Mouse (Mus musculus) stomach, postnatal 0 days (tissue): ENCODE results near the gene Flrt1. TPM values are rescaled to one million over a fixed set of nuclear protein-coding genes. Genes with fewer than 3 reads are reported as not detected.

ENCODE experiments used
- ATAC-seq: fragments of 200-750 bp; cut with Nextera tagmentation; 2 replicates; pipeline ENCODE4 v1.8.0; 2017; ENCODE audit not compliant: low FRiP score, low TSS enrichment
- DNase-seq: peaks from one replicate; pipeline ENCODE4 v3.0.0-alpha.2; 2016; ENCODE audit warnings: low spot score
- H3K27ac ChIP-seq: fragments of 300-500 bp; sonication (generic); replicated peaks from 2 replicates; pipeline ENCODE4 v1.5.1; 2014; ENCODE audit warnings: mild to moderate bottlenecking, control low read depth
- H3K27me3 ChIP-seq: fragments of 300-500 bp; sonication (generic); 2 replicates; pipeline ENCODE4 v1.6.1; 2014; ENCODE audit warnings: low read length; ENCODE audit not compliant: control insufficient read depth, insufficient read depth
- H3K36me3 ChIP-seq: fragments of 300-500 bp; sonication (generic); 2 replicates; pipeline ENCODE4 v1.6.1; 2014; ENCODE audit warnings: low read length, mixed read lengths; ENCODE audit not compliant: control insufficient read depth, insufficient read depth
- H3K4me1 ChIP-seq: fragments of 300-500 bp; sonication (generic); replicated peaks from 2 replicates; pipeline ENCODE4 v1.6.1; 2014; ENCODE audit warnings: antibody characterized with exemption; ENCODE audit not compliant: control insufficient read depth, insufficient read depth
- H3K4me2 ChIP-seq: fragments of 300-500 bp; sonication (generic); replicated peaks from 2 replicates; pipeline ENCODE4 v1.6.1; 2014; ENCODE audit warnings: low read depth, mild to moderate bottlenecking, control low read depth, moderate library complexity
- H3K4me3 ChIP-seq: fragments of 300-500 bp; sonication (generic); 2 replicates; pipeline ENCODE4 v1.5.1; 2014; ENCODE audit warnings: low read depth, low read length, control low read depth
- H3K9ac ChIP-seq: fragments of 300-500 bp; sonication (generic); 2 replicates; pipeline ENCODE4 v1.6.1; 2014; ENCODE audit warnings: mild to moderate bottlenecking, low read length, control low read depth, mixed read lengths
- H3K9me3 ChIP-seq: fragments of 300-500 bp; sonication (generic); 2 replicates; pipeline ENCODE4 v1.6.1; 2016; ENCODE audit warnings: low read length; ENCODE audit not compliant: control insufficient read depth
- CTCF ChIP-seq: IDR thresholded peaks from 2 replicates; pipeline ENCODE4 v1.5.1; 2016; ENCODE audit warnings: antibody characterized with exemption, low read depth, mild to moderate bottlenecking, moderate library complexity
- EP300 ChIP-seq: optimal IDR thresholded peaks from 2 replicates; pipeline ENCODE3; 2016; ENCODE audit warnings: antibody characterized with exemption
- WGBS: fragments of 180-500 bp; shearing (Covaris S2); extraction: QIAGEN DNeasy Blood & Tissue Kit; methylation state at CpG from one replicate; pipeline ENCODE4 v1.1.7; 2014; 5-methylcytosine and 5-hydroxymethylcytosine counted together
- polyA plus RNA-seq: library from polyadenylated mRNA; unstranded; fragments of >200 nt; fragmentation: Nextera tagmentation; extraction: Ambion mirVana; gene quantifications from 2 replicates; pipeline ENCODE4 v1.2.1, GENCODE M21; 2015

The Flrt1 gene
- polyA plus RNA-seq, 1 experiment from 2014 or later, result 1.1 TPM

DNA sequence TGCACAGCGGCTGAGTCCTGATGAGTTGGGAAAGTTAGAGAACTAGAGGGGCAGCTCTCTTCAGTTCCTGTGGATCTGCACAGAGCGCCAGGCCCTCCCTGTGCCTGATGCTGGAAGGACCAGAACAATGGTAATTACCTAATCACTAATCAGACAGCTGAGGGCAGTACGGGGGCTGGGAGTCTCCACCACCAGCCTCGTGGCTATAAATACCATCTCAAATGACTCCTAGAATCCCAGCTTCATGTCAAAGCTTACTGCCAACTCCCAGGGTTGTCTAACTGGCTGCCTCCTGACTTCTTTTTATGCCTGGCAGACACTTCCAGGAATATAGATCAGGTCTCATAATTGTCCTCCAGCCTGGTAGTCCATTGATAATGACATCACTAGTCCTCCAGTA lies 60.8 kb downstream of the Flrt1 start:
- H3K9ac ChIP-seq, result no peak overlapping the region
- WGBS, result 47% methylated on average over 4 of the region's 4 CpGs
- ATAC-seq (no peak), DNase-seq (no peak)
- TF ChIP-seq CTCF (no peak), EP300 (no peak)
- H3K4me1 ChIP-seq, result peaks cover 3% of the 10 kb centered on the region; the same call in 1 of the 2 replicates
- no peaks in the 10 kb centered on the region for H3K27me3 ChIP-seq
- no peaks in the 10 kb centered on the region for H3K9me3 ChIP-seq
- no peak overlapping the region for H3K4me2 ChIP-seq
- H3K27ac ChIP-seq, result no peak overlapping the region
- no peak overlapping the region for H3K4me3 ChIP-seq
- no peaks in the 10 kb centered on the region for H3K36me3 ChIP-seq

DNA sequence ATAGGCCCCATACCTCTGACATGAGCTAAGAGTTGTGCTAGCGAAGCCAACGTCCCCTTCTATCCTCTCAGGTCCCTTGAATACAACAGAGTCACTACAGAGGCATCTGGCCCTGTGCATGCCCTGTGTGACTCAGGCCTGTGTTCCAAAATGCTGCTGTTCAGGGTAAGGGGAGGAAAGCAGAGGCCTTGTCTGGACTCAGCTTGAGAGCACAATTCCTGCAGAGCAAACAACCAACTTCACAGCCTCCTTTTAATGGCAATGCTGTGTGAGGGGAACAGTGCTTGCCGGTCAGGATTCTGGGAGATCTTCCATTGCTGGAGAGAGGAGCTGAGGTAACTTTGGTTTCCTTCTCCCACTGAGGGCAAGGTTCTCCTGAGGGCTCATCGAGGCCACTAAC lies 61.2 kb downstream of the Flrt1 start:
- Histone ChIP-seq H3K27me3 (no peaks in the 10 kb centered on the region), H3K4me2 (no peak overlapping the region), H3K27ac (no peak overlapping the region), H3K9me3 (no peaks in the 10 kb centered on the region), H3K4me3 (no peak overlapping the region), H3K9ac (no peak overlapping the region), H3K4me1 (peaks cover 3% of the 10 kb centered on the region; the same call in 1 of the 2 replicates), H3K36me3 (no peaks in the 10 kb centered on the region)
- ATAC-seq, result no peak
- WGBS, result 70% methylated on average over 4 of the region's 4 CpGs
- no peak for TF ChIP-seq EP300
- TF ChIP-seq CTCF, result no peak
- DNase-seq, result no peak

Other genes with a start within 250 kb of the Flrt1 start
- 0.34 and 0.45 TPM in 2 replicates for gene Ccdc88b, start 247.5 kb downstream of the Flrt1 start, polyA plus RNA-seq
- gene Trmt112, start 196.0 kb downstream of the Flrt1 start, polyA plus RNA-seq, result 75.8 and 85.9 TPM in 2 replicates
- gene Prdx5, start 195.6 kb downstream of the Flrt1 start, polyA plus RNA-seq, result 537 and 559 TPM in 2 replicates
- gene Esrra, start 183.9 kb downstream of the Flrt1 start, polyA plus RNA-seq, result 20.4 and 20.8 TPM in 2 replicates
- gene Catsperz, start 180.3 kb downstream of the Flrt1 start, polyA plus RNA-seq, result 3.7 and 4.5 TPM in 2 replicates
- gene Kcnk4, start 171.2 kb downstream of the Flrt1 start, polyA plus RNA-seq, result 0.75 and 0.98 TPM in 2 replicates
- 79.0 and 82.8 TPM in 2 replicates for gene Bad, start 163.9 kb downstream of the Flrt1 start, polyA plus RNA-seq
- gene Gpr137, start 163.2 kb downstream of the Flrt1 start, polyA plus RNA-seq, result 24.7 and 28.7 TPM in 2 replicates
- 143 and 148 TPM in 2 replicates for gene Ppp1r14b, start 130.8 kb downstream of the Flrt1 start, polyA plus RNA-seq
- gene Plcb3, start 129.3 kb downstream of the Flrt1 start, polyA plus RNA-seq, result 30.0 and 33.2 TPM in 2 replicates
- 130 and 134 TPM in 2 replicates for gene Fkbp2, start 125.2 kb downstream of the Flrt1 start, polyA plus RNA-seq
- gene Vegfb, start 118.1 kb downstream of the Flrt1 start, polyA plus RNA-seq, result 26.2 and 28.0 TPM in 2 replicates
- gene Dnajc4, start 113.2 kb downstream of the Flrt1 start, polyA plus RNA-seq, result 33.0 and 37.2 TPM in 2 replicates
- 21.1 and 21.2 TPM in 2 replicates for gene Nudt22, start 109.6 kb downstream of the Flrt1 start, polyA plus RNA-seq
- 10.0 and 10.1 TPM in 2 replicates for gene Trpt1, start 109.6 kb downstream of the Flrt1 start, polyA plus RNA-seq
- gene Fermt3, start 86.3 kb downstream of the Flrt1 start, polyA plus RNA-seq, result 7.6 and 8.1 TPM in 2 replicates
- gene Stip1, start 65.8 kb downstream of the Flrt1 start, polyA plus RNA-seq, result 67.9 and 69.7 TPM in 2 replicates
- 16.8 and 20.5 TPM in 2 replicates for gene Macrod1, start 48.9 kb downstream of the Flrt1 start, polyA plus RNA-seq
- 121 and 126 TPM in 2 replicates for gene Otub1, start 100.6 kb upstream of the Flrt1 start, polyA plus RNA-seq
- 1,651 and 1,766 TPM in 2 replicates for gene Cox8a, start 111.9 kb upstream of the Flrt1 start, polyA plus RNA-seq
- gene Naa40, start 135.5 kb upstream of the Flrt1 start, polyA plus RNA-seq, result 20.1 and 20.5 TPM in 2 replicates
- gene Rcor2, start 161.6 kb upstream of the Flrt1 start, polyA plus RNA-seq, result 2.2 and 2.4 TPM in 2 replicates
- gene Mark2, start 236.1 kb upstream of the Flrt1 start, polyA plus RNA-seq, result 44.7 and 56.0 TPM in 2 replicates